Mouse (Mus musculus) liver, embryonic 12.5 days (tissue): Measurements from ENCODE around the gene Itpkc. TPM values are rescaled to one million over a fixed set of nuclear protein-coding genes. Genes with fewer than 3 reads are reported as not detected.

Source experiments
- ATAC-seq: fragments of 200-750 bp; cut with Nextera tagmentation; 2 replicates; pipeline ENCODE4 v1.8.0; 2017; ENCODE audit warnings: moderate number of reproducible peaks, mild to moderate bottlenecking, moderate library complexity
- H3K27ac ChIP-seq: fragments of 300-500 bp; sonication (generic); 2 replicates; pipeline ENCODE4 v1.5.1; 2016; ENCODE audit warnings: mild to moderate bottlenecking
- H3K27me3 ChIP-seq: fragments of 300-500 bp; sonication (generic); replicated peaks from 2 replicates; pipeline ENCODE4 v1.6.1; 2016; ENCODE audit warnings: mild to moderate bottlenecking, moderate library complexity
- H3K36me3 ChIP-seq: fragments of 300-500 bp; sonication (generic); 2 replicates; pipeline ENCODE4 v1.6.1; 2016; ENCODE audit warnings: mild to moderate bottlenecking, moderate library complexity
- H3K4me1 ChIP-seq: fragments of 300-500 bp; sonication (generic); 2 replicates; pipeline ENCODE4 v1.6.1; 2016
- H3K4me2 ChIP-seq: fragments of 300-500 bp; sonication (generic); 2 replicates; pipeline ENCODE4 v1.6.1; 2016; ENCODE audit warnings: mild to moderate bottlenecking, moderate library complexity
- H3K4me3 ChIP-seq: fragments of 300-500 bp; sonication (generic); 2 replicates; pipeline ENCODE4 v1.5.1; 2016; ENCODE audit warnings: mild to moderate bottlenecking, moderate library complexity
- H3K9ac ChIP-seq: fragments of 300-500 bp; sonication (generic); 2 replicates; pipeline ENCODE4 v1.6.1; 2016; ENCODE audit warnings: mild to moderate bottlenecking, moderate library complexity
- H3K9me3 ChIP-seq: fragments of 300-500 bp; sonication (generic); replicated peaks from 2 replicates; pipeline ENCODE4 v1.6.1; 2016; ENCODE audit warnings: mild to moderate bottlenecking, moderate library complexity
- WGBS: fragments of 180-500 bp; shearing (Covaris S2); methylation state at CpG from one replicate; pipeline ENCODE4 v1.1.7; 2016; ENCODE audit not compliant: insufficient replicate concordance; 5-methylcytosine and 5-hydroxymethylcytosine counted together
- polyA plus RNA-seq: library from polyadenylated mRNA; unstranded; fragments of >200 nt; fragmentation: Nextera tagmentation; extraction: Ambion mirVana; gene quantifications from 2 replicates; pipeline ENCODE4 v1.2.1, GENCODE M21; 2016

The Itpkc gene
- polyA plus RNA-seq, 1 experiment from 2014 or later: 4.1 TPM

DNA sequence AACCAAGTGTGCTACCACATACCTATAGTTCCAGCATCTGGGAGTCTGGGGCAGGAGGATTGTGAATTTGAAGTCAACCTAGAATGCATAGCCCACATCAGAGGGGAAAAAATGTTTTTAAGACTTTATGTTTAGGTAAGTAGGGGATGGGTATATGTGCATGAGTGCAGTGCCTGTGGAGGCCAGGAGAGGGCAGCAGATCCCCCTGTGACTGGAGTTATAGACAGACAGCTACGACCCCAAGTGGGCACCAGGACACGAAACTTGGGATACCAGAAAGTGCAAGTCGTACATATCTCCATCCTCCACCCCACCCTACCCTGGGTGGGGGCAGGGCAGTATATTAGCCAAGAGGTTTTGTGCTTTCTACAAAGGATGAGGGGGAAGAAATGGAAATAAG, 43.5 kb downstream of the Itpkc start:
- H3K27me3 ChIP-seq: no peaks in the 10 kb centered on the region
- H3K36me3 ChIP-seq: peaks cover 72% of the 10 kb centered on the region

DNA sequence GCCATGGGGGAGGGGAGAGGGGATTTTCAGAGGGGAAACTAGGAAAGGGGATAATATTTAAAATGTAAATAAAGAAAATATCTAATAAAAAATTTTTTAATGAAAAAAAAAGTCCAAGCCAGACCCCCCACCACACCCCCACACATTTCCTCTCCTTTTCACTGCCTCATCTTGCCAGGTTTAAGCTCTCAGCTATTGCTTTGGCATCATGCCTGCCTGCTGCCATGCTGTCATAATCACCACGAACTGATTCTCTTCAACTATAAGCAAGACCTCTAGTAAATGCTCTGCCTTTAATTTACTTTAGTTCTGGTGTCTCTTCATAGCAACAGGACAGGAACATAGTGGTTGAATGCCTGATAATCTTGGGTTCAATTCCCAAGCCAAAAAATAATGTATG, 46.0 kb downstream of the Itpkc start:
- 74% methylated on average over 1 of the region's 1 CpGs for WGBS
- Histone ChIP-seq H3K9ac (no peak overlapping the region), H3K4me1 (peaks cover 22% of the 10 kb centered on the region), H3K27ac (no peak overlapping the region), H3K4me2 (no peak overlapping the region), H3K27me3 (no peaks in the 10 kb centered on the region), H3K9me3 (no peaks in the 10 kb centered on the region), H3K4me3 (no peak overlapping the region), H3K36me3 (peaks cover 48% of the 10 kb centered on the region)
- no peak for ATAC-seq

More for the DNA sequence above, 43.5 kb downstream of the Itpkc start:
- Histone ChIP-seq H3K4me1 (peaks cover 5% of the 10 kb centered on the region), H3K4me2 (no peak overlapping the region), H3K9me3 (no peaks in the 10 kb centered on the region), H3K9ac (no peak overlapping the region), H3K27ac (no peak overlapping the region), H3K4me3 (no peak overlapping the region)
- no peak for ATAC-seq
- WGBS: 25% methylated on average over 3 of the region's 3 CpGs

- H3K9ac ChIP-seq: no peak within 1 kb of the TSS
- H3K4me1 ChIP-seq: peaks cover 23% of the 10 kb centered on the region
- H3K4me2 ChIP-seq: no peak within 1 kb of the TSS
- H3K36me3 ChIP-seq: peaks cover 33% of the 10 kb centered on the region
- no peak within 1 kb of the TSS for H3K4me3 ChIP-seq
- H3K9me3 ChIP-seq: no peaks in the 10 kb centered on the region
- H3K27me3 ChIP-seq: no peaks in the 10 kb centered on the region
- 0 out of 2 replicates have a peak within 1 kb of the TSS, but pooled peaks have one; percentile 66 for H3K27ac ChIP-seq
- no peak for ATAC-seq
- WGBS: 68% methylated on average over 14 of the region's 14 CpGs
Observed at GRCm38 (mm10) chr7:27180837-27181695, 47.4 kb downstream of the Itpkc start, which contains the start of the genes Gm21983 and Mia. TSS of gene Gm21983 (minus strand) at chr7:27181086. TSS of gene Mia (minus strand) at chr7:27181157.

GRCm38 (mm10) chr7:27180036-27180435, 48.4 kb downstream of the Itpkc start:
- Histone ChIP-seq H3K4me2 (no peak overlapping the region), H3K27me3 (no peaks in the 10 kb centered on the region), H3K4me1 (peaks cover 23% of the 10 kb centered on the region), H3K36me3 (peaks cover 30% of the 10 kb centered on the region), H3K9me3 (no peaks in the 10 kb centered on the region), H3K4me3 (no peak overlapping the region), H3K27ac (0 out of 2 replicates have a peak overlapping the region, but pooled peaks have one; percentile 66), H3K9ac (no peak overlapping the region)
- no peak for ATAC-seq
- 77% methylated on average over 5 of the region's 5 CpGs for WGBS

DNA sequence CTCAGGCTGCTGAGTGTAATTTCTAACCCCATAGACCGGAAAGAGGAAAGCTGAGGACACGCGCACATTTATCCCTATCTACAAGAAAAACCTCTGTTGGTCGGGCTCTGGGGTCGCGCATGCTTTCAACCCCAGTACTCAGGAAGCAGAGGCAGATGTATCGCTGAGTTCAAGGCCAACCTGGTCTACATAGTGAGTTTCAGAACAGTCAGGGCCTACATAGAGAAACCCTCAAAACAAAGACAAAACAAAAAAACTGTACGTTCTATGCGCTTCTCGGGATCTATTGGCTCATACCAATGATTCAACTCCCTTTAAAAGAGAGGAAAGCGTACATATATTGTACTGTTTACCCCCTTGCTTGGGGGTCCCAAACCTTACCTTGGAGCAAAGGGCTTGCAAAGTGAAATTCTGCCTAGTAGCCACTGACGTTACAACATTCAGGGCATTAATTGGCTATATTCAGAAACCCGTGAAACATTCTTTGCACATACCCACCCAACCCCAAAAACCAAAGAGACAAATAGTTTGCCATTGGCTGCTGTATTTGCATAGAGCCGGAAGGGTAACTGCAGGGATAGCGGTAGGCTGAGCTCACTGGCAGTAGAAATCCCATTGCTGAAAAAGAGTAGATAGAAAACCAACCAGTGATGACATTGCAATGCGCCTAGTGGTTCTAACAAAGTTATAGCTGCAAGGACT, 49.1 kb downstream of the Itpkc start:
- no peaks in the 10 kb centered on the region for H3K9me3 ChIP-seq
- H3K36me3 ChIP-seq: peaks cover 30% of the 10 kb centered on the region
- no peak for ATAC-seq
- H3K4me2 ChIP-seq: peak overlapping the region; percentile 81
- WGBS: 43% methylated on average over 16 of the region's 16 CpGs
- no peaks in the 10 kb centered on the region for H3K27me3 ChIP-seq
- peak overlapping the region; percentile 53; the same call in 1 of the 2 replicates for H3K9ac ChIP-seq
- peak overlapping the region; percentile 74 for H3K4me3 ChIP-seq
- H3K4me1 ChIP-seq: peaks cover 27% of the 10 kb centered on the region
- H3K27ac ChIP-seq: peak overlapping the region; percentile 66

DNA sequence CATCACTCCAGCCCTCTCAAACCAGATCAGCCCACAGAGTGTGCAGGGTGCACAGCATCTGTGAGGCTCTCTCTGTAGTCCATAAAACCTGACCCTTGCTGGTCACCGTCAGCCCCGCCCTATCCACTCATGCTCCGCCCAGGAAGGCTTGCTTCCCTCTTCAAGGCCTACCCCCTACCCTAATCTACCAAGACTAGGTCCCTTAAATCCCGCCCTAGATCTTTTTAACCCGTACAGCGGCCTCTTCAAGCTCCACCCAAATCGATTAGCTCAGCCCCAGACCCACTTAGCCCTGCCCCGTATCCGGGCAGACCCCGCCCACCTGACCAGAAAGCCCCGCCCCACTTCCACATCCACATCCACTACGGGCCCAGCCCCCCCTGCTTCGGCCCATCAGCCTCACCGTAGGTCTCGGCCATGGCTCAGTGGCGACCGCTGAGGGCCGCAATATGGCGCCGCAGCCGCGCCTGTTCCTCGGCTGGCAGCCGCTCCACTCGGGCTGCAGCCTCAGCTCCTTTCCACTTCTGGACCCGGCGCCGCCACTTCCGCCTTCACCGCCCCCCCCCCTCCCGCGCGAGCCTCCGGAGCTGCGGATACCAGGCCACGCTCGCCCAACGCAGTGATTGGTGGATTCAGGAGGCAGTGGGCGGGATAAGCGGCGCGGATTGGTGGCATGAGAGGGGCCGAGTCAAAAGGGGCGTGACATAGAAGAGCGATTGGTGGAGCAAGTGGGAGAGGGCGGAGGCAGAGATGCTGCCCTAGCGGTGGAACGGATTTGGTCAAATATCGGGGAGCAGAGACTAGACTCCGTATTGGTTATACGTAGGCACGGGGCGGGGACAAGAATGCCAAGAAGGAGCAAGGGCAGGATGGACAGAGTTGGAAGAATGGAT, 49.9 kb downstream of the Itpkc start, which contains the start of gene Rab4b:
TSS of gene Rab4b (minus strand) at position 573 of the 893 bp plus-strand sequence.
- WGBS: under 1% methylated on average over 52 of the region's 53 CpGs

DNA sequence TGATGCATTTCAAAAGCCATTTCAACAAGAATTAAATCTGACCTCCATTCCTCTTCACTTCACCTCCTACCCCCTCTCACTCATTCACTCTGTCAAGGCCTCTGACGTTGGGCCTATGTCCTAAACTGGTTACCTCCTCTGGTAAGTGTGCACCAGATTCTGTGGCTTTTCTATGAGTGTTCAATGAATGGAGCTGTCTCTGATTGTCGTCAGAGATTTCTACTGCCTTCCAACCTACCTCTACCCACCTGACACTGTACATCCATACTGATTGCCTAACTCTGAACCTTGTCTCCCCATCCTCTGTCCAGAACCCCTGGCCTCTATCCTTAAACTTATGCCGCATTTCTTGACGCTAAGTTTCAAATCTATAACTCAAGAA, 50.5 kb downstream of the Itpkc start:
- H3K27ac ChIP-seq: peak overlapping the region; percentile 86
- peak overlapping the region; percentile 74 for H3K4me3 ChIP-seq

More for the DNA sequence above, 49.9 kb downstream of the Itpkc start, which contains the start of gene Rab4b:
- Histone ChIP-seq H3K4me1 (peaks cover 32% of the 10 kb centered on the region), H3K4me3 (peak within 1 kb of the TSS; percentile 74), H3K9me3 (no peaks in the 10 kb centered on the region), H3K27ac (peak within 1 kb of the TSS; percentile 86), H3K9ac (peak within 1 kb of the TSS; percentile 64), H3K36me3 (peaks cover 32% of the 10 kb centered on the region), H3K4me2 (peak within 1 kb of the TSS; percentile 81), H3K27me3 (no peaks in the 10 kb centered on the region)
- peak; percentile 96 for ATAC-seq

DNA sequence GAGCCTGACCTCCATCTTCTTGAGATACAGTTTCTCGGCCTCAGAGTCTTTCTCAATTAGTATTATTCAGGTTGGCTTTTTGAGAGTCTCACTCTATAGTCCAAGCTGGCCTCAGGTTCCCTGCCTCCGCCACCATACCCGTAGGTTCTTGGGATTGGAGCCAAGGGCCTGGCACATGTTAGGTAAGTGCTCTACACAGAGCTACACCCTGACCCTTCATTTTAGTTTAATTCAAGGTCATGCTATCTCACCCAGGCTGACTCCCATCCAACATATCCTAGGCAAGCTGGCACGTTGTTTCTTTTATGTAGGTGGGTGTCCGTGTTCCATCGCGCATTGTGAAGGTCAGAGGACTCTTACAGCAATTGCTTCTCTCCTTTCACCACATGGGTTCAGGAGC, 53.6 kb downstream of the Itpkc start:
- Histone ChIP-seq H3K4me1 (peaks cover 26% of the 10 kb centered on the region), H3K27ac (no peak overlapping the region), H3K9ac (no peak overlapping the region), H3K4me3 (no peak overlapping the region), H3K36me3 (peaks cover 46% of the 10 kb centered on the region), H3K27me3 (no peaks in the 10 kb centered on the region), H3K4me2 (no peak overlapping the region), H3K9me3 (no peaks in the 10 kb centered on the region)
- 92% methylated on average over 7 of the region's 7 CpGs for WGBS
- no peak for ATAC-seq

More for the DNA sequence above, 50.5 kb downstream of the Itpkc start:
- ATAC-seq: 0 out of 2 replicates have a peak, but pooled peaks have one; percentile 0
- H3K9ac ChIP-seq: peak overlapping the region; percentile 64
- peak overlapping the region; percentile 81 for H3K4me2 ChIP-seq
- peaks cover 31% of the 10 kb centered on the region for H3K36me3 ChIP-seq
- no peaks in the 10 kb centered on the region for H3K9me3 ChIP-seq
- 16% methylated on average over 4 of the region's 4 CpGs for WGBS
- H3K27me3 ChIP-seq: no peaks in the 10 kb centered on the region
- H3K4me1 ChIP-seq: peaks cover 32% of the 10 kb centered on the region

DNA sequence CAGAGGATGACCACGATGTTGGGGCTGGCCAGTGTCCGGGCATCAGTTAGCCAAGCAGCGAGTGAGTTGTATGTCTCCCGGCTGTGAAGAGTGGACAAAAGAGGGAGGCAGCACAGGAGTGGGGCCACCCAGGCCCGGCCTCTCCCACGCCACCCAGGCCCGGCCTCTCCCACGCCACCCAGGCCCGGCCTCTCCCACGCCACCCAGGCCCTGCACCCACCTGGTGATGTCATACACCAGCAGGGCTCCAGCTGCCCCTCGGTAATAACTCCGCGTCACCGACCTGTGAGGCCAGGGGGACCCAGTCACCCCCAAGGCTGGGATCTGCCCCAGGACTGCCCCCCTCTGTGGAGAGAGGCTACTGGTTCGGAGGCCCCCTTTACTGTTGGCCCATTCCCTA, 54.0 kb downstream of the Itpkc start:
- no peak overlapping the region for H3K27ac ChIP-seq
- peak overlapping the region; percentile 0; the same call in 1 of the 2 replicates for H3K9ac ChIP-seq
- no peak overlapping the region for H3K4me3 ChIP-seq
- no peak overlapping the region for H3K4me2 ChIP-seq
- H3K36me3 ChIP-seq: peaks cover 46% of the 10 kb centered on the region
- H3K4me1 ChIP-seq: peaks cover 22% of the 10 kb centered on the region
- 80% methylated on average over 15 of the region's 15 CpGs for WGBS
- ATAC-seq: no peak
- H3K27me3 ChIP-seq: no peaks in the 10 kb centered on the region
- no peaks in the 10 kb centered on the region for H3K9me3 ChIP-seq

DNA sequence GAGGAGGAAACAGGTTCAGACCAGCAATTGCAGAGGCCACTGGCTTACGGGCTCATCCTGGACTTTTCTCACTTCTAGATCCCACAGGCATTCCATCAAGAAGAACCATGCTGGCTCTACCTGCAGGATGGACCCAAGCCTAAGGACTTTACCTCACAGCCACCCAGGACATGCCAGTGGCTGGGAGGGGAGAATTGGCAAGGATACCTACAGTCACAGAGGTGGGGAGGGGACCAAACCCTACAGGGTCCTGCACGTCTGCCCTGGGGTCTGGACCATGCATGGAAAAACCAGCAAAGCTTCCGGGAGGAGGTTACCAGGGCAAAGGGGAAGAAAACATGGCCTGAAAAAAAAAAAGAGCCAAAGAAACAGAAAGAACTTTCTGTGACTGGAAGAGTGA, 57.5 kb downstream of the Itpkc start:
- Histone ChIP-seq H3K4me2 (no peak overlapping the region), H3K9ac (no peak overlapping the region), H3K36me3 (peaks cover 46% of the 10 kb centered on the region), H3K4me1 (peaks cover 26% of the 10 kb centered on the region), H3K4me3 (no peak overlapping the region), H3K27ac (no peak overlapping the region), H3K9me3 (no peaks in the 10 kb centered on the region), H3K27me3 (no peaks in the 10 kb centered on the region)
- 77% methylated on average over 3 of the region's 3 CpGs for WGBS
- ATAC-seq: no peak

DNA sequence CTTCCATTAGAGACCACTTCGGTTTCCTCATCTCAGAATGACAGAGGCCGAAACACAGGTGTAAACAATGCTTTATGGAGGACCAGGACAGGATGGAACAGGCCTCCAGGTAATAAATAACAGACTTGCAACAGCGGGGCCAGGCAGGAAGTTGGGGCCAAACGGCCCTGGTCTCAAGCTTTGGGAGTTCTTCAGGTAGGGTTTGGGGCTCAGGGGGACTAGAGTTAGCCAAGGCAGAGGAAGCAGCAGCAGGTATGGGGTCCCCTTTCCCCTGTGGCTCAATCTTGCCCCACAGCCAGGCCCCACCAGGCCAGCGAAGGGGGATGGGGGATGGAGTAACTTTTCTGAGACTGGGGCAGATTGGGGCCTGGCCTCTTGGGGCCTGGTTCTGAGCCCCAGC, 60.1 kb downstream of the Itpkc start:
- H3K36me3 ChIP-seq: peaks cover 45% of the 10 kb centered on the region
- ATAC-seq: no peak
- no peak overlapping the region for H3K4me2 ChIP-seq
- H3K27me3 ChIP-seq: no peaks in the 10 kb centered on the region
- 74% methylated on average over 5 of the region's 5 CpGs for WGBS
- no peaks in the 10 kb centered on the region for H3K9me3 ChIP-seq
- H3K9ac ChIP-seq: no peak overlapping the region
- H3K27ac ChIP-seq: 0 out of 2 replicates have a peak overlapping the region, but pooled peaks have one; percentile 13
- H3K4me1 ChIP-seq: peaks cover 44% of the 10 kb centered on the region
- no peak overlapping the region for H3K4me3 ChIP-seq
